Mouse (Mus musculus): ENCODE data around the gene Arl6ip4.
A peak's percentile ranks its signal among the peaks of the same experiment; 100 is the strongest.

Gene Arl6ip4

DNA sequence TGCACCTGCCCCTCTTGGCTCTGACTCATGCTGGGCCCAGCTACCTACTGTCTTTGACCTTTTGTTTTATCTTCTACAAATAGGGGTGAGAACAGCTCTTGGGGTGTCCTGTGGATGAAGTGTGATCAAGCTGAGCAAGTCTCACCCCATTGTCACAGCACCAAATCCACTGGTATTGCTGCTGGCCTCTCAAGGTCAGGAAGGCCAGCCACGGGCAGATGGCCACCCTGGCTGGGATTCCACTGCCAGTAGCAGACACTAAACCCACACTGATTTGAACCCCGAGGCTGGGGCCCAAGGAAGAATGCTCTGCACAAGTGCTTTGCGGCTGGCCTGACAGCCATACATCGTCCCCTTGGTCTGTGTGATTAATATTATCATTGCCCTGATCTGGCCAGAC lies 42.4 kb downstream of the Arl6ip4 start:
- DNase-seq: peak in 1 of 2 experiments; percentile 16

GRCm38 (mm10) chr5:124159453-124159852 lies 43.6 kb downstream of the Arl6ip4 start:
- peak in 1 of 2 experiments; percentile 22 for DNase-seq

DNA sequence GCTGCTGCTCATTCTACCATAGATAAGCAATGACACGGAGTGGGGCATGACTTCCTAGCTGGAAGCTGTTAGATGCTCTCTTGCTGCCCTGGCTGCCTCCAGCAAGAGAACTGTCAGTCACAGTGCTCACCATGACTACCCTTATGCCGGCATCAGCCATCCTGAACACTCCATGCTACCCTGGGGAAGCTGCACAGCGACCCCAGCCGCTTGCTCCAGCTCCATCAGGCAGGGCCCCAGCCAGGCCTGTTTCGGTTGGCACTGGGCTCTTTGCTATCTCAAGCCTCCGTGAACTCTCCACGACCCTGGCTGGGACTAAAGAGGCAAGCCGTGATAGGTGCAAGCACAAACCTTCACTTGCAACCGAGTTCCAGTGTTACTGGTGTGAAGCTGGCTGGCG lies 45.9 kb downstream of the Arl6ip4 start:
- DNase-seq: peak in 1 of 2 experiments; percentile 40

- peak; percentile 54 to 81 for DNase-seq
Measured at GRCm38 (mm10) chr5:124162577-124162976, 46.7 kb downstream of the Arl6ip4 start.

DNA sequence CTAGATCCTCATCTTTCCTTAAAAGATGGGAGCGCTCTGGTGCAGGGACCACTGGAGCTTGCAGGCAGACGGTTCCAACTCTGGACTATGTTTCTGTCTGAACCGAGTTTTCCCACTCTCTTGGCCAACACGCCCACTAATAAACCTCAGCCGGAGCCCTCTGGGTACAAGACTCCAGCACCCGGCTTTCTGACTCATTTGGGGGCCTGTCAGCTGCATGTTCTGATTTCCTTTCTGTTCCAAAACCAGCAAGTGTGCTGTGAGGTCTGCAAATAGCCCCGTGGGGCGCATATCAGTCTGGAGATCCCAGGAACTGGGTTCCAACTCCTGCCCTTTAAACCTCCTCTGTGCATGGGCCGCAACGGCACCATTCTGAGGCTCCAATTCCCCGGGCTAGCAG lies 47.6 kb downstream of the Arl6ip4 start:
- peak in 1 of 2 experiments; percentile 18 for DNase-seq

GRCm38 (mm10) chr5:124165622-124166570 lies 50.0 kb downstream of the Arl6ip4 start:
- peak in 1 of 2 experiments; percentile 40 for DNase-seq

- DNase-seq: no peak
Measured at GRCm38 (mm10) chr5:124166741-124167140, 50.9 kb downstream of the Arl6ip4 start.

DNA sequence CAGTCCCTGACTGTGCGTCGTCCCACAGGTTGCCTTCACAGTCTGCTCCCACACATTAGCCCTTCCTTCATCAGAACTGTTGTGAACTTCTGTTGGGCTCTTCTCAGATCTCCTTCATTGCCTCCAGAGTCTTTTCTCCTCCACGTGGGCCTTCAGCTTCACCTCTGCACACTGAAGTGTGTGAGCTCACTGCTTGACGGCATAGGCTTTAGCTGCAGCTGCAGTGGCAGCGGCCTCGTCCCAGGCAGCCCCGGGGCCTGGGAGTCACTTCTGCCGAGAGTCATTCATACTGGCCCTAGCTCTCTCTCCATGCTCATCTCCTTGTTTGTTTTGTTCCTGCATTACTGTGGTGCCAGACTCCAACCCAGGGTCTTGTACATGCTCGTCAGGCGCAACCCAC lies 51.7 kb downstream of the Arl6ip4 start:
- peak in 1 of 2 experiments; percentile 20 for DNase-seq
